Mouse (Mus musculus) lung, postnatal 10 days (tissue): ENCODE measurements at regions not wholly inside any gene's neighbourhood (a gene's known extent, or its start where the extent isn't known, plus 50 kb on each side); places are given as distances from the start of the nearest gene placed in this dataset.
A peak's percentile ranks its signal among the peaks of the same experiment; 100 is the strongest.
"Not testable (repeated sequence)": the region's sequence is repeated elsewhere in the genome, so short reads cannot be mapped to it uniquely, and the experiment has no call there.

Experiments
- DNase-seq: peaks from one replicate; pipeline ENCODE4 v3.0.0; 2021

GRCm38 (mm10) chr3:46771805-46772204 lies 323.8 kb upstream of the Pabpc4l start:
- peak; percentile 1 for DNase-seq

GRCm38 (mm10) chr3:46764939-46765338 lies 316.9 kb upstream of the Pabpc4l start:
- no peak for DNase-seq

- no peak for DNase-seq
These were observed 310.5 kb upstream of the Pabpc4l start for GRCm38 (mm10) chr3:46758500-46758899.

GRCm38 (mm10) chr3:46727679-46728078 lies 279.7 kb upstream of the Pabpc4l start:
- DNase-seq = no peak

GRCm38 (mm10) chr3:46701649-46702048 lies 253.6 kb upstream of the Pabpc4l start:
- no peak for DNase-seq

- not testable (repeated sequence) for DNase-seq
These were observed 239.8 kb upstream of the Pabpc4l start for GRCm38 (mm10) chr3:46687680-46688420.
